Mouse (Mus musculus): ENCODE results near the gene Dnah10. TPM values are rescaled to one million over a fixed set of nuclear protein-coding genes. Genes with fewer than 3 reads are reported as not detected.
A peak's percentile ranks its signal among the peaks of the same experiment; 100 is the strongest.

Gene Dnah10
- total and polyA plus RNA-seq, 2 experiments from 2014 or later: 0.19 to 1.8 TPM

GRCm38 (mm10) chr5:124836621-124837020, 111.7 kb downstream of the Dnah10 start:
- no peak overlapping the region for H3K27ac ChIP-seq (ENCODE audit: low read depth, low read length)
- peaks cover 67% of the 10 kb centered on the region for H3K36me3 ChIP-seq (ENCODE audit: insufficient read depth, low read length)
- no peak for DNase-seq (ENCODE audit: low spot score)

GRCm38 (mm10) chr5:124840202-124840601, 115.3 kb downstream of the Dnah10 start:
- H3K36me3 ChIP-seq (ENCODE audit: insufficient read depth, low read length): peaks cover 43% of the 10 kb centered on the region
- no peak overlapping the region for H3K9ac ChIP-seq (replicated peaks; ENCODE audit: low read length, poor library complexity, severe bottlenecking)
- H3K4me2 ChIP-seq (ENCODE audit: low read depth, low read length, poor library complexity, severe bottlenecking): no peak overlapping the region
- TF ChIP-seq CTCF (IDR thresholded peaks at IDR 0.05): no peak
- no peak overlapping the region for H3K27ac ChIP-seq (ENCODE audit: low read depth, low read length)
- 74% methylated on average over 7 of the region's 7 CpGs for WGBS
- DNase-seq (ENCODE audit: low spot score) (peak; percentile 2), ATAC-seq (ENCODE audit: low FRiP score) (no peak)
- no peaks in the 10 kb centered on the region for H3K4me1 ChIP-seq (ENCODE audit: insufficient read depth, low read length)
- no peaks in the 10 kb centered on the region for H3K27me3 ChIP-seq (ENCODE audit: insufficient read depth, low read length)
- H3K4me3 ChIP-seq (ENCODE audit: low read depth, low read length): no peak overlapping the region
- no peaks in the 10 kb centered on the region for H3K9me3 ChIP-seq (ENCODE audit: low read length)

More at GRCm38 (mm10) chr5:124836621-124837020, 111.7 kb downstream of the Dnah10 start:
- no peaks in the 10 kb centered on the region for H3K9me3 ChIP-seq (ENCODE audit: low read length)
- TF ChIP-seq CTCF (IDR thresholded peaks at IDR 0.05): no peak
- 83% methylated on average over 4 of the region's 4 CpGs for WGBS
- no peaks in the 10 kb centered on the region for H3K27me3 ChIP-seq (ENCODE audit: insufficient read depth, low read length)
- no peak for ATAC-seq (ENCODE audit: low FRiP score)
- H3K4me2 ChIP-seq (ENCODE audit: low read depth, low read length, poor library complexity, severe bottlenecking): no peak overlapping the region
- no peak overlapping the region for H3K9ac ChIP-seq (replicated peaks; ENCODE audit: low read length, poor library complexity, severe bottlenecking)
- H3K4me1 ChIP-seq (ENCODE audit: insufficient read depth, low read length): no peaks in the 10 kb centered on the region
- no peak overlapping the region for H3K4me3 ChIP-seq (ENCODE audit: low read depth, low read length)

GRCm38 (mm10) chr5:124840669-124841068, 115.8 kb downstream of the Dnah10 start:
- no peaks in the 10 kb centered on the region for H3K27me3 ChIP-seq (ENCODE audit: insufficient read depth, low read length)
- ATAC-seq (ENCODE audit: low FRiP score) (peak; percentile 58; the same call in 1 of the 2 replicates), DNase-seq (ENCODE audit: low spot score) (peak; percentile 69)
- H3K9ac ChIP-seq (replicated peaks; ENCODE audit: low read length, poor library complexity, severe bottlenecking): no peak overlapping the region
- TF ChIP-seq CTCF (IDR thresholded peaks at IDR 0.05): no peak
- WGBS: 70% methylated on average over 2 of the region's 2 CpGs
- no peak overlapping the region for H3K4me3 ChIP-seq (ENCODE audit: low read depth, low read length)
- peaks cover 38% of the 10 kb centered on the region for H3K36me3 ChIP-seq (ENCODE audit: insufficient read depth, low read length)
- no peaks in the 10 kb centered on the region for H3K4me1 ChIP-seq (ENCODE audit: insufficient read depth, low read length)
- H3K4me2 ChIP-seq (ENCODE audit: low read depth, low read length, poor library complexity, severe bottlenecking): no peak overlapping the region
- H3K27ac ChIP-seq (ENCODE audit: low read depth, low read length): no peak overlapping the region; the same call in 1 of the 2 replicates
- no peaks in the 10 kb centered on the region for H3K9me3 ChIP-seq (ENCODE audit: low read length)

- H3K4me1 ChIP-seq (ENCODE audit: insufficient read depth, low read length): no peaks in the 10 kb centered on the region
- H3K27me3 ChIP-seq (ENCODE audit: insufficient read depth, low read length): no peaks in the 10 kb centered on the region
- ATAC-seq (ENCODE audit: low FRiP score): no peak
- H3K36me3 ChIP-seq (ENCODE audit: insufficient read depth, low read length): peaks cover 11% of the 10 kb centered on the region
- no peak overlapping the region for H3K27ac ChIP-seq (ENCODE audit: low read depth, low read length)
- H3K9ac ChIP-seq (replicated peaks; ENCODE audit: low read length, poor library complexity, severe bottlenecking): no peak overlapping the region
- TF ChIP-seq CTCF (IDR thresholded peaks at IDR 0.05): no peak
- H3K9me3 ChIP-seq (ENCODE audit: low read length): no peaks in the 10 kb centered on the region
- H3K4me2 ChIP-seq (ENCODE audit: low read depth, low read length, poor library complexity, severe bottlenecking): no peak overlapping the region
- DNase-seq (ENCODE audit: low spot score): no peak
- H3K4me3 ChIP-seq (ENCODE audit: low read depth, low read length): no peak overlapping the region
- WGBS: 62% methylated on average over 8 of the region's 8 CpGs
Measured at GRCm38 (mm10) chr5:124843386-124843785, 118.5 kb downstream of the Dnah10 start.

- Histone ChIP-seq H3K36me3 (ENCODE audit: insufficient read depth, low read length) (no peaks in the 10 kb centered on the region), H3K27me3 (ENCODE audit: insufficient read depth, low read length) (no peaks in the 10 kb centered on the region), H3K9me3 (ENCODE audit: low read length) (no peaks in the 10 kb centered on the region), H3K27ac (ENCODE audit: low read depth, low read length) (no peak overlapping the region), H3K4me3 (ENCODE audit: low read depth, low read length) (no peak overlapping the region), H3K9ac (replicated peaks; ENCODE audit: low read length, poor library complexity, severe bottlenecking) (no peak overlapping the region), H3K4me1 (ENCODE audit: insufficient read depth, low read length) (no peaks in the 10 kb centered on the region), H3K4me2 (ENCODE audit: low read depth, low read length, poor library complexity, severe bottlenecking) (no peak overlapping the region)
- no peak for ATAC-seq (ENCODE audit: low FRiP score)
- DNase-seq (ENCODE audit: low spot score): no peak
- WGBS: 66% methylated on average over 4 of the region's 4 CpGs
- no peak for TF ChIP-seq CTCF (IDR thresholded peaks at IDR 0.05)
Measured at GRCm38 (mm10) chr5:124844929-124845328, 120.0 kb downstream of the Dnah10 start.

GRCm38 (mm10) chr5:124847014-124847413, 122.1 kb downstream of the Dnah10 start:
- no peak for DNase-seq (ENCODE audit: low spot score)
- Histone ChIP-seq H3K27ac (ENCODE audit: low read depth, low read length) (no peak overlapping the region), H3K4me2 (ENCODE audit: low read depth, low read length, poor library complexity, severe bottlenecking) (no peak overlapping the region), H3K4me1 (ENCODE audit: insufficient read depth, low read length) (no peaks in the 10 kb centered on the region), H3K9me3 (ENCODE audit: low read length) (no peaks in the 10 kb centered on the region), H3K9ac (replicated peaks; ENCODE audit: low read length, poor library complexity, severe bottlenecking) (no peak overlapping the region), H3K36me3 (ENCODE audit: insufficient read depth, low read length) (no peaks in the 10 kb centered on the region), H3K4me3 (ENCODE audit: low read depth, low read length) (no peak overlapping the region), H3K27me3 (ENCODE audit: insufficient read depth, low read length) (no peaks in the 10 kb centered on the region)
- WGBS: 58% methylated on average over 1 of the region's 1 CpGs
- ATAC-seq (ENCODE audit: low FRiP score): no peak
- TF ChIP-seq CTCF (IDR thresholded peaks at IDR 0.05): no peak
